Mouse (Mus musculus) intestine, embryonic 14.5 days (tissue): ENCODE results near the gene Hcn2. TPM values are rescaled to one million over a fixed set of nuclear protein-coding genes. Genes with fewer than 3 reads are reported as not detected.
A peak's percentile ranks its signal among the peaks of the same experiment; 100 is the strongest.
"Not testable (repeated sequence)": the region's sequence is repeated elsewhere in the genome, so short reads cannot be mapped to it uniquely, and the experiment has no call there.

Experiments used
- ATAC-seq: fragments of 200-750 bp; cut with Nextera tagmentation; replicated peaks from 2 replicates; pipeline ENCODE4 v1.8.0; 2017; ENCODE audit warnings: low read depth, moderate number of reproducible peaks, moderate TSS enrichment, moderate library complexity; ENCODE audit not compliant: low FRiP score, low TSS enrichment
- DNase-seq: peaks from one replicate; pipeline ENCODE4 v3.0.0-alpha.2; 2018; ENCODE audit warnings: low spot score
- H3K27ac ChIP-seq: fragments of 300-500 bp; sonication (generic); 2 replicates; pipeline ENCODE4 v1.5.1; 2014; ENCODE audit warnings: low read depth, mild to moderate bottlenecking, control low read depth
- H3K27me3 ChIP-seq: fragments of 300-500 bp; sonication (generic); replicated peaks from 2 replicates; pipeline ENCODE4 v1.6.1; 2014; ENCODE audit warnings: low read length, control low read depth; ENCODE audit not compliant: control insufficient read depth, insufficient read depth
- H3K36me3 ChIP-seq: fragments of 300-500 bp; sonication (generic); 2 replicates; pipeline ENCODE4 v1.6.1; 2014; ENCODE audit warnings: low read length, control low read depth; ENCODE audit not compliant: control insufficient read depth, insufficient read depth
- H3K4me1 ChIP-seq: fragments of 300-500 bp; sonication (generic); replicated peaks from 2 replicates; pipeline ENCODE4 v1.6.1; 2014; ENCODE audit warnings: low read length, control low read depth, mixed read lengths; ENCODE audit not compliant: control insufficient read depth, insufficient read depth
- H3K4me2 ChIP-seq: fragments of 300-500 bp; sonication (generic); 2 replicates; pipeline ENCODE4 v1.6.1; 2014; ENCODE audit warnings: low read length
- H3K4me3 ChIP-seq: fragments of 300-500 bp; sonication (generic); 2 replicates; pipeline ENCODE4 v1.5.1; 2014; ENCODE audit warnings: low read depth, low read length, control low read depth, mixed read lengths
- H3K9ac ChIP-seq: fragments of 300-500 bp; sonication (generic); 2 replicates; pipeline ENCODE4 v1.6.1; 2014; ENCODE audit warnings: mild to moderate bottlenecking, low read length
- H3K9me3 ChIP-seq: fragments of 300-500 bp; sonication (generic); 2 replicates; pipeline ENCODE4 v1.6.1; 2016; ENCODE audit warnings: low read length, control low read depth; ENCODE audit not compliant: control insufficient read depth
- WGBS: fragments of 180-500 bp; shearing (Covaris S2); extraction: QIAGEN DNeasy Blood & Tissue Kit; methylation state at CpG from one replicate; pipeline ENCODE4 v1.1.7; 2014; 5-methylcytosine and 5-hydroxymethylcytosine counted together
- polyA plus RNA-seq: library from polyadenylated mRNA; unstranded; fragments of >200 nt; fragmentation: Nextera tagmentation; extraction: Ambion mirVana; gene quantifications from 2 replicates; pipeline ENCODE4 v1.2.1, GENCODE M21; 2014

Gene Hcn2
- polyA plus RNA-seq, 1 experiment from 2014 or later = 0.09 TPM

- H3K27me3 ChIP-seq = no peaks in the 10 kb centered on the region
- DNase-seq (no peak), ATAC-seq (peak; percentile 52)
- no peak overlapping the region for H3K9ac ChIP-seq
- H3K27ac ChIP-seq = no peak overlapping the region
- 19% methylated on average over 6 of the region's 6 CpGs for WGBS
- H3K4me3 ChIP-seq = no peak overlapping the region
- peaks cover 27% of the 10 kb centered on the region for H3K36me3 ChIP-seq
- no peaks in the 10 kb centered on the region for H3K9me3 ChIP-seq
- peaks cover 4% of the 10 kb centered on the region; the same call in 1 of the 2 replicates for H3K4me1 ChIP-seq
- H3K4me2 ChIP-seq = peak overlapping the region; percentile 71
Observed at GRCm38 (mm10) chr10:79746774-79747151, 30.3 kb downstream of the Hcn2 start.

- WGBS = 85% methylated on average over 6 of the region's 6 CpGs
Observed at GRCm38 (mm10) chr10:79748496-79748895, 32.1 kb downstream of the Hcn2 start.

GRCm38 (mm10) chr10:79754856-79755516 lies 38.6 kb downstream of the Hcn2 start, which contains the start of gene Fgf22:
Fgf22 (plus strand) TSS chr10:79755076.
- DNase-seq = peak; percentile 70
- peak; percentile 75 for ATAC-seq
- no peak within 1 kb of the TSS for H3K9ac ChIP-seq
- under 1% methylated on average over 36 of the region's 36 CpGs for WGBS
- no peaks in the 10 kb centered on the region for H3K9me3 ChIP-seq
- no peak within 1 kb of the TSS for H3K27ac ChIP-seq
- peaks cover 6% of the 10 kb centered on the region; the same call in 1 of the 2 replicates for H3K4me1 ChIP-seq
- H3K27me3 ChIP-seq = no peaks in the 10 kb centered on the region
- H3K4me2 ChIP-seq = peak within 1 kb of the TSS; percentile 55
- peaks cover 35% of the 10 kb centered on the region for H3K36me3 ChIP-seq
- H3K4me3 ChIP-seq = peak within 1 kb of the TSS; percentile 23; the same call in 1 of the 2 replicates

More at GRCm38 (mm10) chr10:79748496-79748895, 32.1 kb downstream of the Hcn2 start:
- Histone ChIP-seq H3K9ac (no peak overlapping the region), H3K4me3 (no peak overlapping the region), H3K27ac (no peak overlapping the region), H3K9me3 (no peaks in the 10 kb centered on the region), H3K4me1 (peaks cover 4% of the 10 kb centered on the region; the same call in 1 of the 2 replicates), H3K4me2 (no peak overlapping the region), H3K36me3 (peaks cover 10% of the 10 kb centered on the region), H3K27me3 (no peaks in the 10 kb centered on the region)
- ATAC-seq (no peak), DNase-seq (no peak)

- Histone ChIP-seq H3K9me3 (no peaks in the 10 kb centered on the region), H3K27me3 (no peaks in the 10 kb centered on the region), H3K36me3 (peaks cover 42% of the 10 kb centered on the region), H3K9ac (no peak overlapping the region), H3K4me2 (no peak overlapping the region), H3K27ac (no peak overlapping the region), H3K4me3 (no peak overlapping the region), H3K4me1 (peaks cover 6% of the 10 kb centered on the region; the same call in 1 of the 2 replicates)
- DNase-seq = no peak
- WGBS = 89% methylated on average over 3 of the region's 3 CpGs
- ATAC-seq = no peak
Observed at GRCm38 (mm10) chr10:79755854-79756253, 39.4 kb downstream of the Hcn2 start.

GRCm38 (mm10) chr10:79756660-79757059 lies 40.2 kb downstream of the Hcn2 start:
- no peak for ATAC-seq
- H3K9me3 ChIP-seq = no peaks in the 10 kb centered on the region
- 87% methylated on average over 24 of the region's 24 CpGs for WGBS
- no peak overlapping the region for H3K27ac ChIP-seq
- H3K4me3 ChIP-seq = no peak overlapping the region
- no peak overlapping the region for H3K9ac ChIP-seq
- peaks cover 50% of the 10 kb centered on the region for H3K36me3 ChIP-seq
- no peak overlapping the region for H3K4me2 ChIP-seq
- peaks cover 6% of the 10 kb centered on the region; the same call in 1 of the 2 replicates for H3K4me1 ChIP-seq
- no peaks in the 10 kb centered on the region for H3K27me3 ChIP-seq
- DNase-seq = no peak

GRCm38 (mm10) chr10:79759675-79760074 lies 43.2 kb downstream of the Hcn2 start:
- 91% methylated on average over 1 of the region's 1 CpGs for WGBS
- H3K36me3 ChIP-seq = peaks cover 59% of the 10 kb centered on the region
- not testable (repeated sequence) for ATAC-seq, H3K27ac ChIP-seq, H3K4me1 ChIP-seq, H3K4me2 ChIP-seq, H3K9ac ChIP-seq, DNase-seq, H3K27me3 ChIP-seq, H3K9me3 ChIP-seq, H3K4me3 ChIP-seq

GRCm38 (mm10) chr10:79760603-79761143 lies 44.2 kb downstream of the Hcn2 start:
- no peaks in the 10 kb centered on the region for H3K27me3 ChIP-seq
- H3K36me3 ChIP-seq = peaks cover 59% of the 10 kb centered on the region
- H3K9ac ChIP-seq = no peak overlapping the region
- WGBS = 89% methylated on average over 11 of the region's 11 CpGs
- no peak overlapping the region for H3K27ac ChIP-seq
- H3K4me2 ChIP-seq = no peak overlapping the region
- H3K9me3 ChIP-seq = no peaks in the 10 kb centered on the region
- no peak overlapping the region for H3K4me3 ChIP-seq
- H3K4me1 ChIP-seq = peaks cover 11% of the 10 kb centered on the region
- ATAC-seq (no peak), DNase-seq (no peak)

GRCm38 (mm10) chr10:79762875-79763274 lies 46.4 kb downstream of the Hcn2 start:
- Histone ChIP-seq H3K4me1 (peaks cover 16% of the 10 kb centered on the region), H3K27me3 (no peaks in the 10 kb centered on the region), H3K9me3 (no peaks in the 10 kb centered on the region), H3K9ac (no peak overlapping the region), H3K4me3 (no peak overlapping the region), H3K27ac (no peak overlapping the region), H3K36me3 (peaks cover 41% of the 10 kb centered on the region), H3K4me2 (no peak overlapping the region)
- 91% methylated on average over 3 of the region's 3 CpGs for WGBS
- no peak for DNase-seq
- no peak for ATAC-seq

- Histone ChIP-seq H3K27me3 (no peaks in the 10 kb centered on the region), H3K4me2 (no peak overlapping the region), H3K27ac (no peak overlapping the region), H3K9me3 (no peaks in the 10 kb centered on the region), H3K4me1 (peaks cover 23% of the 10 kb centered on the region), H3K36me3 (peaks cover 27% of the 10 kb centered on the region), H3K9ac (no peak overlapping the region), H3K4me3 (no peak overlapping the region)
- DNase-seq = no peak
- WGBS = 84% methylated on average over 7 of the region's 7 CpGs
- ATAC-seq = no peak
Observed at GRCm38 (mm10) chr10:79764234-79764633, 47.8 kb downstream of the Hcn2 start.
